Mouse (Mus musculus) ES-E14 (cell line): ENCODE measurements around the gene Hint1.

Experiments used
- HCFC1 ChIP-seq: IDR thresholded peaks from 2 replicates; pipeline ENCODE4 v1.6.1; 2012; ENCODE audit warnings: low read length, inconsistent platforms, borderline replicate concordance; ENCODE audit not compliant: insufficient read depth
- ZC3H11A ChIP-seq: IDR thresholded peaks from 2 replicates; pipeline ENCODE4 v1.6.1; 2012; ENCODE audit warnings: low read depth, mild to moderate bottlenecking, inconsistent platforms, low read length, borderline replicate concordance
- ZNF384 ChIP-seq: IDR thresholded peaks from 2 replicates; pipeline ENCODE4 v1.6.1; 2012; ENCODE audit warnings: low read depth, low read length, inconsistent platforms

- TF ChIP-seq ZNF384 = no peak
- no peak for TF ChIP-seq ZC3H11A
- no peak for TF ChIP-seq HCFC1
Observed at GRCm38 (mm10) chr11:54905931-54906330, 39.7 kb downstream of the Hint1 start.
